Mouse (Mus musculus): ENCODE measurements around the gene Gm47429. TPM values are rescaled to one million over a fixed set of nuclear protein-coding genes. Genes with fewer than 3 reads are reported as not detected.
"Not testable (repeated sequence)": the region's sequence is repeated elsewhere in the genome, so short reads cannot be mapped to it uniquely, and the experiment has no call there.

Gm47429 gene
- not detected in 2 replicates for polyA plus RNA-seq (2016; fragmentation: Nextera tagmentation; extraction: Ambion mirVana)

- no peak within 1 kb of the TSS for H3K27ac ChIP-seq
- H3K4me1 ChIP-seq: no peaks in the 10 kb centered on the region
- no peak for DNase-seq (ENCODE audit: low spot score)
- H3K36me3 ChIP-seq: no peaks in the 10 kb centered on the region
- 87% methylated on average over 2 of the region's 2 CpGs for WGBS
- no peaks in the 10 kb centered on the region for H3K27me3 ChIP-seq (ENCODE audit: low read depth, poor library complexity, severe bottlenecking)
- H3K9me3 ChIP-seq (replicated peaks): no peaks in the 10 kb centered on the region
- H3K4me3 ChIP-seq: no peak within 1 kb of the TSS
Observed at GRCm38 (mm10) chr13:50443812-50444211, at the start of gene Gm47429. TSS of gene Gm47429 (minus strand) at chr13:50443912.

- DNase-seq (ENCODE audit: low spot score); H3K9me3 ChIP-seq (replicated peaks); H3K4me1 ChIP-seq; H3K27me3 ChIP-seq (ENCODE audit: low read depth, poor library complexity, severe bottlenecking); H3K4me3 ChIP-seq; H3K27ac ChIP-seq; H3K36me3 ChIP-seq: not testable (repeated sequence)
Observed at GRCm38 (mm10) chr13:50488510-50488909, 44.8 kb upstream of the Gm47429 start.

- Histone ChIP-seq H3K36me3 (no peaks in the 10 kb centered on the region), H3K4me3 (no peak within 1 kb of the TSS), H3K27ac (no peak within 1 kb of the TSS), H3K4me1 (no peaks in the 10 kb centered on the region), H3K9me3 (replicated peaks) (no peaks in the 10 kb centered on the region), H3K27me3 (ENCODE audit: low read depth, poor library complexity, severe bottlenecking) (no peaks in the 10 kb centered on the region)
- 84% methylated on average over 4 of the region's 4 CpGs for WGBS
- no peak for DNase-seq (ENCODE audit: low spot score)
Observed at GRCm38 (mm10) chr13:50467007-50467406, 23.3 kb upstream of the Gm47429 start, which contains the start of gene Nutm2. TSS of gene Nutm2 (plus strand) at chr13:50467307.

GRCm38 (mm10) chr13:50464621-50465562, 21.2 kb upstream of the Gm47429 start:
- Histone ChIP-seq H3K27ac (peak overlapping the region; percentile 50), H3K36me3 (no peaks in the 10 kb centered on the region), H3K27me3 (ENCODE audit: low read depth, poor library complexity, severe bottlenecking) (no peaks in the 10 kb centered on the region), H3K4me1 (no peaks in the 10 kb centered on the region), H3K4me3 (peak overlapping the region; percentile 43), H3K9me3 (replicated peaks) (no peaks in the 10 kb centered on the region)
- WGBS: 39% methylated on average over 27 of the region's 27 CpGs
- peak; percentile 33 for DNase-seq (ENCODE audit: low spot score)

- not testable (repeated sequence) for H3K27me3 ChIP-seq (ENCODE audit: low read depth, poor library complexity, severe bottlenecking); H3K9me3 ChIP-seq (replicated peaks); H3K4me1 ChIP-seq; H3K4me3 ChIP-seq; DNase-seq (ENCODE audit: low spot score); H3K27ac ChIP-seq; H3K36me3 ChIP-seq
- 72% methylated on average over 2 of the region's 2 CpGs for WGBS
Observed at GRCm38 (mm10) chr13:50460433-50460832, 16.7 kb upstream of the Gm47429 start.

GRCm38 (mm10) chr13:50453426-50453825, 9.7 kb upstream of the Gm47429 start:
- WGBS: 38% methylated on average over 4 of the region's 4 CpGs

GRCm38 (mm10) chr13:50452266-50452665, 8.6 kb upstream of the Gm47429 start:
- not testable (repeated sequence) for DNase-seq (ENCODE audit: low spot score); H3K27ac ChIP-seq
- 69% methylated on average over 9 of the region's 9 CpGs for WGBS

More at GRCm38 (mm10) chr13:50453426-50453825, 9.7 kb upstream of the Gm47429 start:
- H3K27ac ChIP-seq: no peak overlapping the region
- no peak for DNase-seq (ENCODE audit: low spot score)
- no peaks in the 10 kb centered on the region for H3K9me3 ChIP-seq (replicated peaks)
- H3K4me1 ChIP-seq: no peaks in the 10 kb centered on the region
- H3K36me3 ChIP-seq: no peaks in the 10 kb centered on the region
- H3K4me3 ChIP-seq: no peak overlapping the region
- no peaks in the 10 kb centered on the region for H3K27me3 ChIP-seq (ENCODE audit: low read depth, poor library complexity, severe bottlenecking)

GRCm38 (mm10) chr13:50445261-50445660, 1.5 kb upstream of the Gm47429 start:
- H3K9me3 ChIP-seq (replicated peaks): no peaks in the 10 kb centered on the region
- H3K4me1 ChIP-seq: no peaks in the 10 kb centered on the region
- no peaks in the 10 kb centered on the region for H3K36me3 ChIP-seq
- DNase-seq (ENCODE audit: low spot score): no peak
- no peaks in the 10 kb centered on the region for H3K27me3 ChIP-seq (ENCODE audit: low read depth, poor library complexity, severe bottlenecking)
- WGBS: 70% methylated on average over 4 of the region's 4 CpGs
- H3K27ac ChIP-seq: no peak overlapping the region
- H3K4me3 ChIP-seq: no peak overlapping the region

More at GRCm38 (mm10) chr13:50452266-50452665, 8.6 kb upstream of the Gm47429 start:
- not testable (repeated sequence) for H3K27me3 ChIP-seq (ENCODE audit: low read depth, poor library complexity, severe bottlenecking); H3K4me1 ChIP-seq; H3K36me3 ChIP-seq; H3K4me3 ChIP-seq; H3K9me3 ChIP-seq (replicated peaks)

- Histone ChIP-seq H3K36me3 (peaks cover 95% of the 10 kb centered on the region), H3K27ac (no peak overlapping the region), H3K9me3 (replicated peaks) (no peaks in the 10 kb centered on the region), H3K4me3 (no peak overlapping the region), H3K4me1 (peaks cover 19% of the 10 kb centered on the region), H3K27me3 (ENCODE audit: low read depth, poor library complexity, severe bottlenecking) (no peaks in the 10 kb centered on the region)
- no peak for DNase-seq (ENCODE audit: low spot score)
- 82% methylated on average over 4 of the region's 4 CpGs for WGBS
Observed at GRCm38 (mm10) chr13:50426686-50427085, 17.0 kb downstream of the Gm47429 start.

- no peak for DNase-seq (ENCODE audit: low spot score)
- Histone ChIP-seq H3K4me1 (peaks cover 19% of the 10 kb centered on the region), H3K27me3 (ENCODE audit: low read depth, poor library complexity, severe bottlenecking) (no peaks in the 10 kb centered on the region), H3K27ac (no peak overlapping the region), H3K9me3 (replicated peaks) (no peaks in the 10 kb centered on the region), H3K4me3 (no peak overlapping the region), H3K36me3 (peaks cover 92% of the 10 kb centered on the region)
- 91% methylated on average over 2 of the region's 2 CpGs for WGBS
Observed at GRCm38 (mm10) chr13:50424517-50424916, 19.2 kb downstream of the Gm47429 start.

- WGBS: 84% methylated on average over 8 of the region's 8 CpGs
- peaks cover 21% of the 10 kb centered on the region for H3K4me1 ChIP-seq
- peaks cover 85% of the 10 kb centered on the region for H3K36me3 ChIP-seq
- H3K27me3 ChIP-seq (ENCODE audit: low read depth, poor library complexity, severe bottlenecking): no peaks in the 10 kb centered on the region
- H3K9me3 ChIP-seq (replicated peaks): no peaks in the 10 kb centered on the region
- H3K27ac ChIP-seq: no peak overlapping the region
- no peak overlapping the region for H3K4me3 ChIP-seq
- DNase-seq (ENCODE audit: low spot score): no peak
Observed at GRCm38 (mm10) chr13:50423625-50424209, 20.0 kb downstream of the Gm47429 start.

- Histone ChIP-seq H3K27ac (peak overlapping the region; percentile 90; the same call in 1 of the 2 replicates), H3K36me3 (peaks cover 32% of the 10 kb centered on the region), H3K27me3 (ENCODE audit: low read depth, poor library complexity, severe bottlenecking) (no peaks in the 10 kb centered on the region), H3K4me1 (peaks cover 13% of the 10 kb centered on the region), H3K4me3 (peak overlapping the region; percentile 77), H3K9me3 (replicated peaks) (no peaks in the 10 kb centered on the region)
- no peak for DNase-seq (ENCODE audit: low spot score)
- WGBS: 51% methylated on average over 3 of the region's 3 CpGs
Observed at GRCm38 (mm10) chr13:50418421-50418820, 25.3 kb downstream of the Gm47429 start.
